Mouse (Mus musculus): ENCODE results near the gene Myo1f. TPM values are rescaled to one million over a fixed set of nuclear protein-coding genes. Genes with fewer than 3 reads are reported as not detected.

Myo1f gene
- total and polyA plus RNA-seq, 3 experiments, result 0.08 to 0.40 TPM; not detected in 1

DNA sequence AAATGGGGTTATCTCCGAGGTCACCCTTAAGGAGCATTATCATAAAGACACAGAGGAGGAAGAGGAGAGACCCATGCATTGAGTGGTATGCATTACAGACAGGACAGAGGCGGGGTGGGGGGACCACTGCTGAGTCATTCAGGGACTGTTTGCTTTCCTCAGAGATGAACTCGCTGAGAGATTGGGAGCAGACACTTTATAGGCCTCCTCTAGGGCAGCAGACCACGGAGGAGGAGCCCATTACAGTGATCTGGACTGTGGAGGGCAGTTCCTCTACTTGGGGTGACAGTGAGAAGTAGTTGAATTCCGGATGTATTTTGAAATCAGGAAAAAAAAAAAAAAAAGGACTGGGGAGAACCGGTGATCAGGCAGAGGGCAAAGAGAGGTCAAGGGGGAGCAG lies 84.2 kb downstream of the Myo1f start (continued):
- TF ChIP-seq TBP (IDR thresholded peaks at IDR 0.05; ENCODE audit: low read depth, low read length) (no peak), USF2 (IDR thresholded peaks at IDR 0.05; ENCODE audit: borderline replicate concordance in 1 of 2, insufficient read depth in 1 of 2, low read depth in 1 of 2, low read length in 2 of 2) (no peak), MYC (IDR thresholded peaks at IDR 0.05; ENCODE audit: low read depth, low read length) (no peak), POLR2AphosphoS2 (IDR thresholded peaks at IDR 0.05; ENCODE audit: low read length) (no peak), POLR2AphosphoS5 (IDR thresholded peaks at IDR 0.05; ENCODE audit: borderline replicate concordance, low read depth, low read length) (no peak), TCF12 (IDR thresholded peaks at IDR 0.05; ENCODE audit: low read depth, low read length) (0 out of 2 replicates have a peak, but pooled peaks have one; percentile 10)

DNA sequence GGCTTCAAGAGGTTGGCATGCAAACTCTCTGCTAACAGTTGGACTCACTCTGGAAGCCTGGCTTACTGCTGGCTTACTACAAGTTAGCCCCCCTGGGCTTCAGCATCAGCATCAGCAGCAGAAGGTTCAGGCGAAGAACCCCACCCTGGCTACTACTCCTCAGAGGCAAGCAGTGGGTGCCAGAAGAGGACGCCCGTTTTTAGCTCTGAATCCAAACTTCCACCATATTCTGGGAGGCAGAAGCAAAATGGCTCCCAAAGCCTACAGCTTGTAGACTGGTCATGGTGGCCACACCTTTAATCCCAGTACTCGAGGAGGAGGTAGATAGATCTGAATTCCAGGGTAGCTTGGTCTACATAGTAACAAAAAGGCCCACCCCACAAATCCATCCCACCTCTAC lies 88.6 kb downstream of the Myo1f start:
- peaks cover 6 to 7% of the 10 kb centered on the region in 2 experiments; a peak in 3 of 4 replicates for H3K4me1 ChIP-seq (ENCODE audit: control insufficient read depth in 1 of 2, insufficient read depth in 2 of 2, low read length in 2 of 2)
- H3K9me3 ChIP-seq (replicated peaks; ENCODE audit: insufficient read depth, low read length), result no peaks in the 10 kb centered on the region
- peaks cover 4 to 18% of the 10 kb centered on the region in 2 experiments for H3K36me3 ChIP-seq (ENCODE audit: control insufficient read depth in 1 of 2, insufficient read depth in 2 of 2, low read length in 2 of 2)
- no peaks in the 10 kb centered on the region for H3K27me3 ChIP-seq (ENCODE audit: control insufficient read depth in 1 of 2, insufficient read depth in 2 of 2, low read length in 2 of 2)
- H3K9ac ChIP-seq (ENCODE audit: control insufficient read depth, low read depth, low read length, poor library complexity, severe bottlenecking), result no peak overlapping the region
- no peaks in the 10 kb centered on the region for H3K79me2 ChIP-seq (ENCODE audit: control insufficient read depth, insufficient read depth, low read length, poor library complexity)
- H3K4me3 ChIP-seq (ENCODE audit: control insufficient read depth in 1 of 2, insufficient read depth in 1 of 2, low read depth in 2 of 2, low read length in 2 of 2), result no peak overlapping the region
- no peak overlapping the region for H3K27ac ChIP-seq (ENCODE audit: control insufficient read depth, low read depth, low read length)
- DNase-seq (ENCODE audit: low read depth, low spot score), result no peak
- TF ChIP-seq TCF12 (IDR thresholded peaks at IDR 0.05; ENCODE audit: low read depth, low read length), result no peak
- no peak for TF ChIP-seq ZC3H11A (IDR thresholded peaks at IDR 0.05; ENCODE audit: low read depth, low read length)
- no peak for TF ChIP-seq MXI1 (IDR thresholded peaks at IDR 0.05; ENCODE audit: low read depth, low read length)
- TF ChIP-seq TAL1 (IDR thresholded peaks at IDR 0.05; ENCODE audit: low read length), result no peak
- no peak for TF ChIP-seq SMC3 (IDR thresholded peaks at IDR 0.05; ENCODE audit: low read depth, low read length)
- TF ChIP-seq ELF1 (IDR thresholded peaks at IDR 0.05; ENCODE audit: low read depth, low read length), result no peak
- no peak for TF ChIP-seq CHD2 (IDR thresholded peaks at IDR 0.05; ENCODE audit: low read length)
- no peak for TF ChIP-seq HCFC1 (IDR thresholded peaks at IDR 0.05; ENCODE audit: low read depth, low read length)
- TF ChIP-seq ZMIZ1 (IDR thresholded peaks at IDR 0.05; ENCODE audit: low read depth, low read length), result no peak
- TF ChIP-seq MYB (IDR thresholded peaks at IDR 0.05; ENCODE audit: low read depth, low read length), result no peak
- TF ChIP-seq GATA1 (IDR thresholded peaks at IDR 0.05; ENCODE audit: low read depth, low read length), result no peak
- no peak for TF ChIP-seq CTCF (IDR thresholded peaks at IDR 0.05 in 2 of 3, conservative IDR thresholded peaks at IDR 0.05 in 1 of 3; ENCODE audit: control insufficient read depth in 1 of 3, insufficient read depth in 1 of 3, low read depth in 2 of 3, low read length in 3 of 3, poor library complexity in 1 of 3, severe bottlenecking in 1 of 3)
- TF ChIP-seq MEF2A (IDR thresholded peaks at IDR 0.05; ENCODE audit: extremely low read depth, insufficient replicate concordance, low read depth, low read length, poor library complexity, severe bottlenecking), result no peak
- no peak for TF ChIP-seq ETS1 (IDR thresholded peaks at IDR 0.05; ENCODE audit: low read depth, low read length)

Measured in MEL (cell line).